Mouse (Mus musculus): Measurements from ENCODE around the gene Sorbs1.

DNA sequence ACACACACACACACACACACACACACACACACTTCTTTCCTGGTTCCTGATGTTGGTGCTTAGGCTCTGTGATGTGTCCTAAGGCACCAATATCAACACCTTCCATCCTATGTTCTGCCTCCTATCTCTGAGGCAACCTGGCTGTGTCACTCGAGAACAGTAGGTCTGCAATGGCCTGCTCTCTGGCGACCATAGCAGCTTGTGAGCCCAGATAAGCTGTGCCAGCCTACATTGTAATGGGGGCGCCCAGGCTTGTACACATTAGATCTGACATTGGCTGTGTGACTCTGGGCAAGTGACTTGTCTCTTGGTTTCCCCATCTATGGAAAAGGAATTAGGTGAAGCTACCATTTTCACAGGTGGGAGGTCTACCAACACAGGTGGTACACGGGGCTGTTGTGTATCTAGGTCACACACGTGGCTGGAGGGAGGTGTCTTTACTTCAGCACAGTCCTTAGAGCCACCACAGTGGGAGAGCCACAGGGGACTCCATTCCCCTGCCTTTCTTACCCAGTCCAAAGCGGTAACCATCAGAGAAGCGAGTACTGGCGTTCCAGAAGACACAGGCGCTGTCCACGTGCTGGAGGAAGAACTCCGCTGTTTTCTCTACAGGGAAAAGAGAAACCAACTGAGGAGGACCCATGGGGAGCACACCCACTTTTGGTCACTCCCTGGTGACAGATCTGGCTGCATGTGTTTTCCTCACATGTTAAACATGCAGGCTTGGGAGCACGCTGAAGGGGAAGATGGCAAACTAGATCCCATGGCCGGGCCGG, 39.6 kb upstream of the Sorbs1 start:
- no peak for TF ChIP-seq CTCF (IDR thresholded peaks at IDR 0.05; ENCODE audit: borderline replicate concordance, insufficient read depth, low read length)
- TF ChIP-seq POLR2A (IDR thresholded peaks at IDR 0.05; ENCODE audit: low read depth, low read length): no peak

All from embryonic fibroblast, embryonic 13.5 days (primary cell).